Mouse (Mus musculus) fat pad, adult 2 months (tissue): ENCODE measurements around the gene Sipa1l3.

Experiments
- DNase-seq: peaks from one replicate; pipeline ENCODE4 v3.0.0-alpha.2; 2011; ENCODE audit warnings: low read depth, low spot score; ENCODE audit errors: extremely low read depth

Sipa1l3 gene

DNA sequence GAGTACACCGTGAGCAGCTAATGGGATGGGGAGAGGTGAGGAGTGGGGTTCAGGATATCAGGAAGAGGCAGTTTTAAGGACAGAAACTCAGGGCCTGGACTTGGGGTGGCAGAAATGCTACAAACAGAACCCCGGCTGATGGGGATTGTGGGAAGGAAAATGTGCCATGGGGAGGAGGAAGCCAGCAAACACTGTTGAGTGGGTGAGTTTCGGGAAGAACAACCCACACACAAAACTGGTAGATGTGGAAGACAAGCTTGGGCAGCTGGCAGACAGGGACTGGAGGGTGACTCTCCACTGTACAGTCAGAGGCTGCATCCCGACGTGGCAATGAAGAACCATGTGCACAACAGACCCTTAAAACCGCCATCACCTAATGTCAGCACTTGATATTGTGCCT is 69.6 kb downstream of the Sipa1l3 start:
- DNase-seq = no peak

- DNase-seq = peak; percentile 85
Measured at GRCm38 (mm10) chr7:29447147-29447829, 71.2 kb downstream of the Sipa1l3 start.

DNA sequence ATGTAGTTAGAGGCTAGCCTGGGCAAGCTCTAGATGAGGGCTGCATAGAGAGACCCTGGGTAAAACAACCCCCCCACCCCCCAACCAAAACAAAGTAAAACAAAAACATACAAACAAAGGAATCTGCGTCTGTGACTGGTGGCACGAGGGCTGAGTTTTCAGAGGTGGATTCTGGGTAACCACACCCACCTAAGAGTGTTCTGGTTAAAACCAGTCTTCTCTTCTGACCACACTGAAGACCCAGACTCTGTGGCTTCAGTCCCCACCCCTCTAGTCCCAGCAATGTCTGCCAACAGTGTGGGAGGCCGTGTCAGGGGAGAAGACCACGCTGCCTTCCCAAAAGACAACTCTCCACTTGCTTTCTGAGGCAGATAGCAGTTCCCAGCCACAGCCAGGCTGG is 72.3 kb downstream of the Sipa1l3 start:
- DNase-seq = no peak

DNA sequence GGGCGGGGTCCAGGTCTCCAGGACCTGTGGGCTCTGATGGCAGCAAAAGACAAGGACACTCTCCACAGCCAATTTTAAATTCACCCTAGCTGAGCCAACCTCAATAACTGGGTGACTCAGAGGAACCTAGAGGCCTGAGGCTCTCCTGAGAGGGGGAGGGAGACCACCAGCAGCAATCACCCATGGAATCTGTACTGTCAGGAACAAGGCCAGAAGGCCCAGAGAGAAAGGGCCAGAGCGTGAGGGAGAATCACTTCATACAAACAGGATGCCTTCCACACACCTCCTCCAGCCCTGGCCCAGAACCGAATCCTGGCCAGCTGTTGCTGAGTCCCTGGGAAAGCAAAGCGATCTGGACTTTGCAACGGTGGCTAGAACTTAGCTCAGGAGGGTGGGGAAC is 73.9 kb downstream of the Sipa1l3 start:
- DNase-seq = no peak

GRCm38 (mm10) chr7:29444070-29444469 is 74.4 kb downstream of the Sipa1l3 start:
- DNase-seq = no peak

DNA sequence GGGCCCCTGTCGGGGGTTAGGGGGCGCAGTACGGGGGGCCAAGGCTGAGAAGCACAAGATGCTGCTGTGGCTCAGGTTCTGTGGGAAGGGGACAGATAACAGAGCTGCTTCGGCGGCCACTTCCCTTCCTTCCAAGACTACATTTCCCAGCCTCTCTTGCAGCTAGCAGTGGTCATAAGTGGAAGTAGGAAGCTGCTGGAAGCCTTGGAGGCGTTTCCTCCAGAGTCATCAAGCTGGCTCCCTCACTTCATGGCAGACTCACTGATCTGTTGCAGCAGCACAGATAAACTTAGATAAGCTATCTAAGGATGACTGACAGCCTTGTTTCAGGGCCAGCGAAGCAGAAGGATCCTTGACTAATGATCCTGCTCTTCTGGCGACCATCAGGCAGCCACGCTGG is 76.6 kb downstream of the Sipa1l3 start:
- DNase-seq = no peak

DNA sequence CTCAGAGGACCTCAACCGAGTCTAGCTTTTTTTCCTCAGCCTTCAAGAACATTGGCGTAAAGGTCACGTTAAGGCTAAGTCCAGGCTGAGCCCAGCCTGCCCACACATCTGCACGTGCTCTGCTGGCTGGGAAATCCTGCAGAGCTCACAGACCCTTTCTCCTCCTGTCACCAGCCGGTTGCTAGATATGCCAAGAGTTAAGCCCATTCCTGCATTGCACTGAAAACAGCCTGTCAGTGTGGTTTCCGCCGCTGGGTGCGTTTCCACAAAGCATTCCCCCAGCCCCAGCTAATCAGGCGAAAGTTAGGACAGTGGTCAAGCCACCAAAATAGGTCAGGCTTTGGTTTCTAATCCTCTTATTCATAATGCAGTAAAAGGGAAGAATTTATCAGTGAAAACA is 77.3 kb downstream of the Sipa1l3 start:
- DNase-seq = no peak

- DNase-seq = no peak
Measured at GRCm38 (mm10) chr7:29438655-29439282, 79.7 kb downstream of the Sipa1l3 start.

DNA sequence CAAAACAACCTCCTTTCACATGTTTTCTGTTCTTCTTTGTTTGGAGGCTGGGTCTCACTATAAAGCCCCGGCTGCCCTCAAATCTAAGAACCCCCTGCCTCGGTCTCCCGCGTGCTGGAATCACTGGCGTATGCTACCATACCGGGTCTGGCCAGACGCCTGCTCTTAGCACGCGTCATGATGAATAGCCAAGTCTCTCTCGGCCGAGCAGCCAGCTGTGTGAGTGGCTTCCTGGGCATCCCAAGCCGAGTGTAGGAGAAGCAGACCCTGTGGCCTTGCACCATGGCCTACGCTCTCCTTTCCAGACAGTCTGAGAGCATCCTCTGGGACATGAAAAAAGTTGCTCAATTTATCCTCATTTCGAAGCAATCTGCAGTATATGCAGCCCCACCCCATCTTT is 80.2 kb downstream of the Sipa1l3 start:
- DNase-seq = no peak

DNA sequence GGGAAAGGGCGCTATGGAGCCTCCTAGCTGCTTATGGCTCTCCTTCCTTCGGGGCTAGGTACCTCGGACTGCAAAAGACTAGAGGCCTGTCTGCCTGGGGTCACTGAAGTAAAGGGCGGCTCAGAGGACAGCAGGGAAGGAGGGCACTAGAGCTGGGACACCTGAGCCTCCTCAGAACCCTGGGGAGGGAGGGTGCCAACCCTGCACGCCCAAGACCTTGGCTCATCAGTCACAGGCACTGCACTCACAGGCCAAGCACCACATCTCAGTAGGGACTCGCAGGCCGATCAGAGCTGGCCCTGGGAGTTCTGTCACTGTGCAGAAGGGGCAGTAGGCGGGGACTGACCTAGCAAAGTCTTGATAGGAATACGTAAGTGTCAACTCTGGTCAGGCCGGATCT is 81.4 kb downstream of the Sipa1l3 start:
- no peak for DNase-seq

DNA sequence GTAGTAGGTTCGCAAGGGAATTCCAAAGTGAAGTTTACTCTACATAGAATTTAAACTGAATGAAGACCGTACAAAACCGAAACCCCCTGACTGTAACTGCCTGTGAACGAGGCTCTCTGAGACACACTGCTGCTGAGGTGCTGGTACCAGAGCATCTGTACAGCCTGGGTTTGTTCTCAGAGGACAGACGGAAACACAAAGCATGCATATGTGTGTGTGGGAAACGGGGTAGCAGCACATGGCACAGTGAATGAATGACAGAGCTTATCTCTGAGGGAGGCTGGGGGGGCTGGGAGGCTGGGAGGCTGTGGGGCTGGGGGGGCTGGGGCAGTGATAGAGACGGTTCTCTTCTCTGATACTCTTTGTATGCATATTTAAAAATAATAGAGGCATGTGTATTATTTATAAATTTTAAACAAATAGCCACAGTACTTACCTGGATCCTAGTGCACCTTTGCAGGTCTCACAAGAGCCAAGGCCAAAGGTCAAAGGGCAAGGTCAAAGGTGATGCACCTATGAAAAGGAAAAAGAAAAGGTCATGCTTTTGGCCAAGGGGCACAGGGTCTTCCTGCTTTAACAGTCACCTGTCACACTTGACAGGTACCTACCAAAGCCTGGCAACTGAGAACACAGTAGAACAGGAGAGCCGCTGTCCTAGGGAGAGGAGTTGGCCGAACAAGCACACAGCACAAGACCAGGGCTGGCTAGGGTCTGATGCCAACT is 84.0 kb downstream of the Sipa1l3 start:
- DNase-seq = no peak

GRCm38 (mm10) chr7:29433725-29434124 is 84.7 kb downstream of the Sipa1l3 start:
- no peak for DNase-seq

DNA sequence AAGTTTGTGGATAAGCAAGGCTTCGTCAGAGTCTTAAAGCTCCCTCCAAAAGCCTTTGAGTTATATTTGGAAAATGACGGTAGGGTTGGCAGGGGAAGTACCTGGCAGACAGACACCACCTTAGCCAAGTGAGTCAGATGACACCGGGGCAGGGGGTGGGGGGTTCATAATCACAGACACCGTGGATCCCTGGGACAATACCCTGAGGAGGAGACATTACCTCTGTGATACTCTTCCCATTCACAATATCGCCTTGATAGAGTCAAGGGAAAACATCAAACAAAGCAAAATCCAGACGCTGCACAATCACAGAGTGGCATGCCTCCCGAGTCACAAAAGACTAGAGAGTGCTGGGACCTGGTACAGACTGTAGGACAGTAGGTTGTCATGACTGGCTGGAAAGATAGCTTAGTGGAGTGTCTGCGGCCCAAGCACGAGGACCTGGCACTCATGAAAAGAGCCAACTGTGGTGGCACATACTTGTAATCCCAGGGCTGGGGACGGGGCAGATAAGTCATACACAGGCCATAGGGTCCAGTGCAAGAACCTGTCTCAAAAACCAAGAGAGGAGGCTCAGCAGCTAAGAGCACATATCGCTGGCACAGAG is 85.4 kb downstream of the Sipa1l3 start:
- DNase-seq = no peak

DNA sequence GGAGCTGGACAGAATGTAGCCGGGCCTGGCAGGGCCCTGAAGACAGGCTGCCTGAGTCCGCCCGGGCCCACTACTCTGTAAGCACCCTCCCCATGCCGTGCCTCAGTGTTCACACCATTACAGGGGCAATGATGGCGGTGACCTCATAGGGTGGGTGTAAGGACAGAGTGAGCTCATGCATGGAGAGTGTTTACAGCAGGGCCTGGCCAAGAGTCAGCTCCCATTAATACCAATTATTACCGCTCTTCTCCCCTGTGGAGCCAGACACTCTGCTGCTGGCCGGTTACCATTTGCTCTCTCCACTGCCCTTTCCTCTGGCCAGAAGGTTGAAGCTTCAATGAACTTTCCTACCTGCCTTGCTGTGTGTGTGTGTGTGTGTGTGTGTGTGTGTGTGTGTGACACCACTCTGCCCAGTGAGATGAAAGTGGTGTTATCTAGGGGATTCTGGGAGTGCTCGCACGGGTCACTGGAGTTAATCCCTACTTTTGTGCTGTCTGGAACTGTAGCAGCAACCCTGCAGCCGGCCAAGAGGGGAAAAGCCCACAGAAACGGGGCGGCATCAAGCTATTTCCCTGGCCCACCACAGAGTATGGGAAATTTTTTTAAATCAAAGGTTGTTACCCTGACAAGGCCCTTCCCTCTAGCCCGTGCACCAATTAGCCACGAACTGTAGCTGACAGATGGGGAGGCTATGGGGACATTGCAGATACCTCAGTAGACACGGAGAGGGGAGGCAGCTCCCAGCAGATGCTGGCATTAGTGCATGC is 86.1 kb downstream of the Sipa1l3 start:
- DNase-seq = no peak

DNA sequence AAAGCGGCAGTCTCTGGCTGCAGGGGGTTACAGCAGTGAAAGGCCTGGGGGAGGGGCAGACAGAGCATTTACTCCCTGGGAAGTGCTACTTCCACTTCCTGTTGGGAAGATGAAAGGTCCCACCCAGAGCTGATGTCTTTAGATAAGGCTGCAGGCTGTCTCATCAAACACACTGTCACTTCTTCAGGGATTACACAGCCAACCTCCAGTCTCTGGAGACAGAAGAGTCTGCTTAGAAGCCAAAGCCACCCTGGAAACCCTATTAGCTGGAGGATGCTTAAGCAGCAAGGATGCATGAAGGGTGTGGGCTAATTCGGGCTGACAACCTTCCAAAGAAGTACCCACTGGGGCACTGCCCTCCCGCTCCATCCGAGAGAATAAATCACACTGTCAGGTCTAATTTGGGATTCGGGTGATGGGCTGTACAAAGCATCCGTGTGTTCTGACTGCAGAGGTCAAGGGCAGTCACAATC is 87.7 kb downstream of the Sipa1l3 start:
- DNase-seq = no peak

DNA sequence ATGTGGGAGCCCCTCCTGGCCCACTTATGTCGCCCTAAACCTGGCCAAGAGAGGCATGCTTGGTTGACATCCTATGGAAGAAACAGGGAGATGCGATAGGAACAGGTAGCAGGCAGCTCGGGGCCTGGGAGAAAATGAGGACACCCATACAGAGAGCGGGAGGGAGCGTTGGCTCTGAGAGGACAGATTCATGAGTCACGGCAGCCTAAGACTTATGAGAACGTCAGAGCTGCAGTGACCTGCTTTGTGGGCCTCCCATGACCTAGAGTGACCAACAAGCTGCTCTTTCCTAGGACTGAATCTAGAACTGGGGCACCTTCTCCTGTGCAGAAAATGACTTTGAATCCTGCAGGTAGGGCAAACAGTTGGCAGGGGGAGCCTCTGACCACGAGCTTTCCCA is 92.4 kb downstream of the Sipa1l3 start:
- DNase-seq = no peak

DNA sequence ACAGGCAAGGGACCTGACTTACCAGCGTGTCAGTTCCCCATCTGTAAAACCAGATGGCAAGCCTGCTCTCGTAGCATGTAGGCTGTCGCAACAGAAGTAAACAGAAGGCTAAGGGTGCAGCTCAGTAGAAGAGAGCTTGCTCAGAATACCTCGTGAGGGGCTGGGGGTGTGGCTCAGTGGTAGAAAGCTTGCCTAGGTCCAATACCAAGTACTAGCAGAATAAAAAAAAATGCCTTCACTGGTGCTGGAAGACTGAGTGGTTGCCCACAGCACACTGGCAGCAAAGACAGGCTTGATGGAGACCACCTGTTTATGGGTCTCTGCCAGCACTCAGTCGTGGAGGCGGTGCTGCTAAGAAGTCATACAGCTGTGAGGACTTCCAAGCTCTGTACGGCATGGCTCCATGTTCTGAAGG is 93.0 kb downstream of the Sipa1l3 start:
- DNase-seq = no peak

DNA sequence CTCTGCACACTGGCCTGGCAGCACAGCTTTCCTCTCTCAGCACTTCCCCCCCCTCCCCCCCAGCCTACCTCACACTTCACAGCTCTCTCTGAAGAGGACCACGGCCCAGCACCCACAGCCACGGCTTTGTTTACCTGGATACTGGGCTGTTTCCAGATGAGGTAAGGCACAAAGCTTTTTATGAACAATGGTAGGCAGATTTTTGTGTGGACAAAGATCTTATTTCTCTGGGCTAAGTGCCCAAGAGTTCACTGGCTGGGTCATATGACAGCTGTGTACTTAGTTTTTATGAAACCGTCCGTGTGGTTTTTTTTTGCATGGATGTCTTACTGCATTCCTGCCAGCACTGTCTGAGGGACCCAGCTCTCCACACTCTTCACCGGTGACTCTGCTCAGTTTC is 93.8 kb downstream of the Sipa1l3 start:
- no peak for DNase-seq

GRCm38 (mm10) chr7:29421909-29422244 is 96.6 kb downstream of the Sipa1l3 start:
- no peak for DNase-seq

DNA sequence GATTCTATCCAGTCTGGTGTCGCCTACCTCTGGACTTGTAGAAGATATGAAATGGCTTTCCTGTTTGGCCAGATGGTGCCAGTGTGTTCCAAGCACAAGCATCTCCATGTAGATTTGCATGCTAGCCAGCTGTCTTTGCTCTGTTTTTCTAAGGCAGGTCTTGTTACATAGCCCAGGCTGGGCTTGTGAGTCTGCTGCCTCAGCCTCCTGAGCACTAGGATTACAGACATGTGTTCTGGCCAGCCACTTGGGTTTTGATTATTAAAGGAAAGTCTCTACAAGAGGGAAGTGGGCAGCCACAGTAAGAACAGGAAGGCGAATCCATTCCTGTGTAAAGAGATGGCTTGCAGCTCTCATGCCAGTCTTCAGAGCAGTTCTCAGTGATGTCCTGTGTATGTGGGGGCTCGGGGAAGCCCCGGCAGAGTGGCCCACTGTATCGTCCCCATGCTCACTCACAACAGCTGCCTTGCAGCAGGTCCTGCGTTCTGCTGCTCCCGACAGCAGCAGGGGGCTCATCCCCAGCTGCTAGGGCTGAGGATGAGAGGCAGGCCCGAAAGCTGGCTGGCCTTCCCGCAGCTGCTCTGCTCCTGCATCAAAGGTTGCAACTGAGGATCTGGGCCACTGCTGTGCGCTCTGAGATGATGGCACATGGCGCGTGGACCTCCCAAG is 97.1 kb downstream of the Sipa1l3 start:
- no peak for DNase-seq

DNA sequence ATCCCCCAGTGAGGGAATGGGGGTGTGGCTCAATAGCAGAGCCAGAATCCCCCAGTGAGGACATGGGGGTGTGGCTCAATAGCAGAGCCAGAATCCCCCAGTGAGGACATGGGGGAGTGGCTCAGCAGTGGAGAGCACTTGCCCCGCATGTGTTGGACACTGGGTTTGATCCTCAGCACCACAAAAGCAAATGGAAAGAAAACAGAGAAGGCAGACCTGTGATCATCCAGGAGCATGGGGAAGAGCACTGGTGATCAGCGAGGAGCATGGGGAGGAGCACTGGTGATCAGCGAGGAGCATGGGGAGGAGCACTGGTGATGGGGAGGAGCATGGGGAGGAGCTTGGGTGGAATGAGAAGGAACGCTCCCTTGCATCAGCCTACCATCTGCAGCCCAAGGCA is 98.6 kb downstream of the Sipa1l3 start:
- DNase-seq = no peak
